Mouse (Mus musculus) embryonic facial prominence, embryonic 10.5 days (tissue): ENCODE measurements around the gene Sim1. TPM values are rescaled to one million over a fixed set of nuclear protein-coding genes. Genes with fewer than 3 reads are reported as not detected.

Source experiments
- DNase-seq: peaks from one replicate; pipeline ENCODE4 v3.0.0-alpha.2; 2017; ENCODE audit warnings: low spot score
- H3K27ac ChIP-seq: fragments of 300-500 bp; sonication (generic); replicated peaks from 2 replicates; pipeline ENCODE4 v1.5.1; 2016; ENCODE audit warnings: mild to moderate bottlenecking
- H3K27me3 ChIP-seq: fragments of 300-500 bp; sonication (generic); replicated peaks from 2 replicates; pipeline ENCODE4 v1.6.1; 2016; ENCODE audit warnings: low read depth, mild to moderate bottlenecking; ENCODE audit not compliant: poor library complexity, severe bottlenecking
- H3K36me3 ChIP-seq: fragments of 300-500 bp; sonication (generic); replicated peaks from 2 replicates; pipeline ENCODE4 v1.6.1; 2016; ENCODE audit warnings: mild to moderate bottlenecking, moderate library complexity
- H3K4me1 ChIP-seq: fragments of 300-500 bp; sonication (generic); 2 replicates; pipeline ENCODE4 v1.6.1; 2016
- H3K4me3 ChIP-seq: fragments of 300-500 bp; sonication (generic); 2 replicates; pipeline ENCODE4 v1.5.1; 2016; ENCODE audit warnings: mild to moderate bottlenecking, moderate library complexity
- H3K9me3 ChIP-seq: fragments of 300-500 bp; sonication (generic); 2 replicates; pipeline ENCODE4 v1.6.1; 2016; ENCODE audit warnings: mild to moderate bottlenecking
- WGBS: fragments of 180-500 bp; shearing (Covaris S2); methylation state at CpG from one replicate; pipeline ENCODE4 v1.1.7; 2016; 5-methylcytosine and 5-hydroxymethylcytosine counted together
- polyA plus RNA-seq: library from polyadenylated mRNA; unstranded; fragments of >200 nt; fragmentation: Nextera tagmentation; extraction: Ambion mirVana; gene quantifications from 2 replicates; pipeline ENCODE4 v1.2.1, GENCODE M21; 2016

Sim1 gene
- polyA plus RNA-seq, 1 experiment from 2014 or later: 0.81 TPM

GRCm38 (mm10) chr10:51014901-51015300, 120.3 kb downstream of the Sim1 start:
- DNase-seq: no peak
- Histone ChIP-seq H3K27me3 (peaks cover 6% of the 10 kb centered on the region; the same call in 1 of the 2 replicates), H3K36me3 (no peaks in the 10 kb centered on the region), H3K9me3 (no peaks in the 10 kb centered on the region), H3K27ac (no peak overlapping the region), H3K4me3 (no peak overlapping the region), H3K4me1 (peaks cover 13% of the 10 kb centered on the region)
- 63% methylated on average over 2 of the region's 2 CpGs for WGBS

- Histone ChIP-seq H3K27ac (no peak overlapping the region), H3K27me3 (0 out of 2 replicates have a peak, but pooled peaks cover 1% of the 10 kb centered on the region), H3K9me3 (no peaks in the 10 kb centered on the region), H3K4me3 (no peak overlapping the region), H3K36me3 (no peaks in the 10 kb centered on the region), H3K4me1 (peaks cover 13% of the 10 kb centered on the region)
- WGBS: 79% methylated on average over 1 of the region's 1 CpGs
- DNase-seq: no peak
These were observed 120.8 kb downstream of the Sim1 start for GRCm38 (mm10) chr10:51015362-51015761.

- 74% methylated on average over 9 of the region's 9 CpGs for WGBS
- Histone ChIP-seq H3K27ac (no peak overlapping the region), H3K36me3 (no peaks in the 10 kb centered on the region), H3K27me3 (no peaks in the 10 kb centered on the region), H3K9me3 (no peaks in the 10 kb centered on the region), H3K4me1 (no peaks in the 10 kb centered on the region), H3K4me3 (no peak overlapping the region)
- no peak for DNase-seq
These were observed 129.0 kb downstream of the Sim1 start for GRCm38 (mm10) chr10:51023308-51024279.
